Mouse (Mus musculus) bone marrow, adult 2 months (tissue): ENCODE results near the gene Hoxc11.

Source experiments
- CTCF ChIP-seq: fragments of 200-500 bp; IDR thresholded peaks from 2 replicates; pipeline ENCODE4 v1.5.1; 2011; ENCODE audit warnings: low read length, control low read depth; ENCODE audit not compliant: control insufficient read depth, insufficient read depth
- POLR2A ChIP-seq: fragments of 200-500 bp; IDR thresholded peaks from 2 replicates; pipeline ENCODE4 v1.6.1; 2011; ENCODE audit warnings: low read depth, mild to moderate bottlenecking, control low read depth, low read length, borderline replicate concordance; ENCODE audit not compliant: control insufficient read depth

- no peak for TF ChIP-seq CTCF
- TF ChIP-seq POLR2A = no peak
Observed at GRCm38 (mm10) chr15:102953561-102953960, 666 bp upstream of the Hoxc11 start.
